Mouse (Mus musculus): ENCODE data around the gene Atp8a1.

- TF ChIP-seq CTCF (IDR thresholded peaks at IDR 0.05) (peak; percentile 46), EP300 (IDR thresholded peaks at IDR 0.05) (no peak)
Observed at GRCm38 (mm10) chr5:67847253-67848165, at the start of gene Atp8a1.

Measured in lung, postnatal 0 days (tissue).